Mouse (Mus musculus) midbrain, embryonic 16.5 days (tissue): Measurements from ENCODE around the gene Sh3kbp1. TPM values are rescaled to one million over a fixed set of nuclear protein-coding genes. Genes with fewer than 3 reads are reported as not detected.

Experiments used
- ATAC-seq: fragments of 200-750 bp; cut with Nextera tagmentation; 2 replicates; pipeline ENCODE4 v1.8.0; 2017; ENCODE audit warnings: moderate TSS enrichment
- H3K27ac ChIP-seq: fragments of 300-500 bp; sonication (generic); 2 replicates; pipeline ENCODE4 v1.5.1; 2014; ENCODE audit warnings: mild to moderate bottlenecking, low read length, mixed read lengths
- H3K27me3 ChIP-seq: fragments of 300-500 bp; sonication (generic); 2 replicates; pipeline ENCODE4 v1.6.1; 2014; ENCODE audit warnings: low read depth, low read length, mixed read lengths; ENCODE audit not compliant: control insufficient read depth, insufficient read depth
- H3K36me3 ChIP-seq: fragments of 300-500 bp; sonication (generic); 2 replicates; pipeline ENCODE4 v1.6.1; 2014; ENCODE audit warnings: mild to moderate bottlenecking, low read length, moderate library complexity, mixed read lengths; ENCODE audit not compliant: control insufficient read depth, insufficient read depth
- H3K4me1 ChIP-seq: fragments of 300-500 bp; sonication (generic); 2 replicates; pipeline ENCODE4 v1.6.1; 2014; ENCODE audit warnings: mild to moderate bottlenecking, low read length, mixed read lengths; ENCODE audit not compliant: control insufficient read depth, insufficient read depth
- H3K4me2 ChIP-seq: fragments of 300-500 bp; sonication (generic); 2 replicates; pipeline ENCODE4 v1.6.1; 2014; ENCODE audit warnings: mild to moderate bottlenecking, low read length, mixed read lengths
- H3K4me3 ChIP-seq: fragments of 300-500 bp; sonication (generic); 2 replicates; pipeline ENCODE4 v1.5.1; 2014; ENCODE audit warnings: low read depth, mild to moderate bottlenecking, low read length, moderate library complexity, mixed read lengths
- H3K9ac ChIP-seq: fragments of 300-500 bp; sonication (generic); 2 replicates; pipeline ENCODE4 v1.6.1; 2014; ENCODE audit warnings: low read depth, low read length, mixed read lengths
- H3K9me3 ChIP-seq: fragments of 300-500 bp; sonication (generic); replicated peaks from 2 replicates; pipeline ENCODE4 v1.6.1; 2014; ENCODE audit warnings: mild to moderate bottlenecking, low read length, mixed read lengths; ENCODE audit not compliant: control insufficient read depth, poor library complexity, severe bottlenecking
- WGBS: fragments of 180-500 bp; shearing (Covaris S2); extraction: QIAGEN DNeasy Blood & Tissue Kit; methylation state at CpG from one replicate; pipeline ENCODE4 v1.1.7; 2014; 5-methylcytosine and 5-hydroxymethylcytosine counted together
- polyA plus RNA-seq: library from polyadenylated mRNA; unstranded; fragments of >200 nt; fragmentation: Nextera tagmentation; extraction: Ambion mirVana; gene quantifications from 2 replicates; pipeline ENCODE4 v1.2.1, GENCODE M21; 2015

Sh3kbp1 gene
- polyA plus RNA-seq, 1 experiment from 2014 or later, result 46.3 TPM

DNA sequence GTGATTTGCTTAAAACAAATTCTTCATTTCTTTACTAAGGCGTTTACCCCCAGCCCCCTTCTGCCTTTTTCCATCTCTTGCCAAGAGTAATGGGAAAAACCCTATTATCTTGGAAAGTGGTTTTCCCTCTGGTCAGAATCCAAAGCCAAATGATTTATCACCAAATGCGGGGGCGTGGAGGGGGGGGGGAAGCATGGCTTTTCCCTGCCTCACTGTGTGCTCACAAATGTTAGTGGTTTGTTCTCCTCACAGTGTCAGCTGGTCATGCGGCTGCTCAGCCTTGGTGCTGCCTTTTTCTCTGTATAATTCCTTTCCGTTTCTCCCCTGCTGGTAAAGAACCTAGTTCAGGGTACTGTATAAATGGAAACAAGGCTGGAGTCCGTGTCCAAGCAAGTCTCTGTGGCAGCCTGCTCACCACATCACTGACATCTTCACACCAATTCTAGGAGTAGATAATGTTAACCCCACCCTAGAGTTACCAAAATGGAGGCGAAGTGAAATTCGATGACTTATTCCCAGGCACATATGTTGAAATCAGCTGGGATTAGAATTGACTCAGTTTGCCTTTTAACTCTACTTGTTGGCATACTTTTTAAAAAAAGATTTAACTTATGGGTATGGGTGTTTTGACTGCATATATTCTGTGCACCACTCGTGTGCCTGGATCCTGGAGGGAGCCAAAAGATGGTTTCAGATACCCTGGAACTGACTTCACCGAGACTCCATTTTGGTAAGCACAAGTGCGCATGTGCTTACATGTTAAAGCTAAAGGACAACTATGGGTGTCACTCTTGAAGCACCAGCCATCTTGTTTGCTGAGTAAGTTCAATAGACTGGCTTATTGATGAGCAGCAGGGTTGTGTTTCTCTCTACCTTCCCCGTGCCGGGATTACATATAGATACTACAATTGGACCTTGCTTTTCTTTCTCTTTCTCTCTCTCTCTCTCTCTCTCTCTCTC lies 84.3 kb downstream of the Sh3kbp1 start:
- WGBS, result 84% methylated on average over 13 of the region's 13 CpGs
- no peak overlapping the region for H3K4me3 ChIP-seq

DNA sequence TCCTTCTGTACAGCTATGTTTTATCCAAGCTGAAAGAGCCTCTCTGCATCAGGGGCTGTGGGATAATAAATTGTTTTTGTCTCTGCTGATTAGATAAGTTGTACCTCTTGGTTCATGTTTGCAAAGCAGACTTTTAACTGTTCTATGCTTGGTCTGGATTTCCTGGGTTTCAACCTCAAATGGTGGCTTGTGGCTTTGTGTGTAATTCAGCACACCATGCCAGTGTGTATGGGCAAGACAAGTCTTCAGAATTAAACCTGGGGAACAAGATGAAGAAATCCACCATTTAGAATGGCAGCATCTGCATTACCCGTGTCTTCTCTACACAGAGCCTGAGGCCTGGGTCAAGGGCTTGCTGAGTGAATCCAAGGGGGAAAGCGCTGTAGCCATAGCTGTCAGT lies 86.1 kb downstream of the Sh3kbp1 start:
- H3K4me1 ChIP-seq, result no peaks in the 10 kb centered on the region; the same call in 1 of the 2 replicates
- ATAC-seq, result no peak
- peaks cover 2% of the 10 kb centered on the region; the same call in 1 of the 2 replicates for H3K27me3 ChIP-seq
- no peak overlapping the region for H3K9ac ChIP-seq
- H3K36me3 ChIP-seq, result no peaks in the 10 kb centered on the region
- H3K9me3 ChIP-seq, result no peaks in the 10 kb centered on the region
- WGBS, result 95% methylated on average over 2 of the region's 2 CpGs
- no peak overlapping the region for H3K4me3 ChIP-seq
- H3K4me2 ChIP-seq, result no peak overlapping the region
- H3K27ac ChIP-seq, result no peak overlapping the region

More for the DNA sequence above, 84.3 kb downstream of the Sh3kbp1 start:
- no peak for ATAC-seq
- no peaks in the 10 kb centered on the region; the same call in 1 of the 2 replicates for H3K4me1 ChIP-seq
- H3K9me3 ChIP-seq, result no peaks in the 10 kb centered on the region
- H3K4me2 ChIP-seq, result no peak overlapping the region
- H3K27ac ChIP-seq, result no peak overlapping the region
- H3K9ac ChIP-seq, result no peak overlapping the region
- H3K27me3 ChIP-seq, result peaks cover 2% of the 10 kb centered on the region; the same call in 1 of the 2 replicates
- no peaks in the 10 kb centered on the region for H3K36me3 ChIP-seq

GRCm38 (mm10) chrX:159721390-159721789 lies 94.3 kb downstream of the Sh3kbp1 start:
- H3K27ac ChIP-seq, result no peak overlapping the region
- H3K9me3 ChIP-seq, result no peaks in the 10 kb centered on the region
- no peak overlapping the region for H3K9ac ChIP-seq
- H3K27me3 ChIP-seq, result no peaks in the 10 kb centered on the region
- no peaks in the 10 kb centered on the region for H3K36me3 ChIP-seq
- H3K4me1 ChIP-seq, result no peaks in the 10 kb centered on the region
- no peak for ATAC-seq
- H3K4me3 ChIP-seq, result no peak overlapping the region
- 93% methylated on average over 1 of the region's 1 CpGs for WGBS
- no peak overlapping the region for H3K4me2 ChIP-seq

- no peaks in the 10 kb centered on the region for H3K9me3 ChIP-seq
- H3K27ac ChIP-seq, result no peak overlapping the region
- H3K27me3 ChIP-seq, result no peaks in the 10 kb centered on the region
- no peak overlapping the region for H3K9ac ChIP-seq
- no peaks in the 10 kb centered on the region for H3K4me1 ChIP-seq
- H3K36me3 ChIP-seq, result no peaks in the 10 kb centered on the region
- no peak overlapping the region for H3K4me3 ChIP-seq
- 88% methylated on average over 3 of the region's 3 CpGs for WGBS
- ATAC-seq, result no peak
- H3K4me2 ChIP-seq, result no peak overlapping the region
These were observed 104.3 kb downstream of the Sh3kbp1 start for GRCm38 (mm10) chrX:159731421-159731820.

DNA sequence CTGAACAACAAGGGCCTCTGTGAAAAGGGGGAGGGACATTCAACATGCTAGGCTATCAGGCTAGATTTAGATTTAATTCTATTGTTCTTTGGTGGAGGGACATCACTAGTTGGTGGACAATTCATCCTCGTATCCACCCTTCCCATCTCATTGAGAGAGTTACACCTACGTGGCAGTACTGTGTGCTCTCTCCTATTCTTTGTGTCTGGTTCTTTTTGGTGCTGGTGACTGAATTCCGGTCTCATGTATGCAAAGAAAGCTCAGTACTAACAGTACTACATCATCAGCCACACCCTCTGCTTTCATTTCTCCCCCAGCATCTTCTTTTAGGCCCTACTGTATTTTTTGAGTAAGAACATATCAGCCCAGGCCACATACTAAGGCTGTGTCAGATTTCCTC lies 105.8 kb downstream of the Sh3kbp1 start:
- H3K4me3 ChIP-seq, result no peak overlapping the region
- no peaks in the 10 kb centered on the region for H3K4me1 ChIP-seq
- no peaks in the 10 kb centered on the region for H3K9me3 ChIP-seq
- H3K4me2 ChIP-seq, result no peak overlapping the region
- no peak overlapping the region for H3K27ac ChIP-seq
- H3K36me3 ChIP-seq, result no peaks in the 10 kb centered on the region
- no peak overlapping the region for H3K9ac ChIP-seq
- 85% methylated on average over 3 of the region's 3 CpGs for WGBS
- ATAC-seq, result no peak
- H3K27me3 ChIP-seq, result no peaks in the 10 kb centered on the region

DNA sequence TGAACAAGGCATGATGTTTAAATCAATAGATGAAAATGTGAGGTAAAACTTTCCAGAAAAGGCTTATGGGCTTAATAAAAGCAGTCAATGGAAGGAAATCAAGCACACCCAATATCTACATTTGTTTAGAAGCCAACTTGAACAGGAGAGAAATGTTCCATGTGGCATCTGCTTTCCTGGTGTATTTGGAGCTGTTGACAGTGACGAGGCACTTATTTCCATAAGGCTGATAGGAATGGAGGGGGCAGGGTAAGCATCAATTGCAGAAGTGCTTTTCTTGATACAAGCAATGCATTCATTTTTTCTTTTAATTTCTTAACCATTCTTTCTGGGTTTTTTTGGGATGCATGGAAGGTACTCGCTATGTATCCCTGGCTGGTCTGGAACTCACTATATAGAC lies 106.9 kb downstream of the Sh3kbp1 start:
- no peak for ATAC-seq
- WGBS, result 79% methylated on average over 2 of the region's 2 CpGs
- no peaks in the 10 kb centered on the region for H3K4me1 ChIP-seq
- H3K4me2 ChIP-seq, result no peak overlapping the region
- no peak overlapping the region for H3K4me3 ChIP-seq
- H3K9ac ChIP-seq, result no peak overlapping the region
- H3K27me3 ChIP-seq, result no peaks in the 10 kb centered on the region
- H3K9me3 ChIP-seq, result no peaks in the 10 kb centered on the region
- H3K27ac ChIP-seq, result no peak overlapping the region
- H3K36me3 ChIP-seq, result no peaks in the 10 kb centered on the region

GRCm38 (mm10) chrX:159735513-159736099 lies 108.5 kb downstream of the Sh3kbp1 start:
- Histone ChIP-seq H3K9ac (no peak overlapping the region), H3K27ac (no peak overlapping the region), H3K9me3 (no peaks in the 10 kb centered on the region), H3K4me3 (no peak overlapping the region), H3K36me3 (no peaks in the 10 kb centered on the region), H3K4me1 (no peaks in the 10 kb centered on the region), H3K4me2 (no peak overlapping the region), H3K27me3 (no peaks in the 10 kb centered on the region)
- 53% methylated on average over 6 of the region's 6 CpGs for WGBS
- no peak for ATAC-seq

GRCm38 (mm10) chrX:159737344-159737743 lies 110.3 kb downstream of the Sh3kbp1 start:
- WGBS, result 85% methylated on average over 1 of the region's 1 CpGs
- Histone ChIP-seq H3K4me1 (no peaks in the 10 kb centered on the region), H3K4me3 (no peak overlapping the region), H3K27ac (no peak overlapping the region), H3K36me3 (no peaks in the 10 kb centered on the region), H3K9me3 (no peaks in the 10 kb centered on the region), H3K4me2 (no peak overlapping the region), H3K27me3 (no peaks in the 10 kb centered on the region), H3K9ac (no peak overlapping the region)
- no peak for ATAC-seq

DNA sequence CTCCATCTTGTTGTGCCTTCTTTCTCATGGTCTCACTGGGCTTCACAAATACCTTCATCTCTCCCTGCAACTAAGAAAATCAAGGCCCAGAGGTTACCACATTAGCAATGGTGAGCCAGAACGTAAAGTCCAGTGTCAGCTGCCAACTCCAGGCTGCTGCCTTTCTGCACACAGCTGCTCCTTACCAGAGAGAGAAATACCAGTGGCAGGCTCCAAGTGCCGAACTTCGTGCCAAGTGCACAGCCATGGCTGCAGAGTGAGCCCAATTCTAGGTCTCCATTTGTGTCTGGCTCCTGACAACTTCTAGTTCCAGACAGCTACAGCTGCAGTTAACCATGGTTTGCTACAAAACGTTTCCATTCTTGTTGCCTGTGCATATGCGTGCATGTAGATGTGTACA lies 117.0 kb downstream of the Sh3kbp1 start:
- Histone ChIP-seq H3K9ac (no peak overlapping the region), H3K27ac (no peak overlapping the region), H3K4me1 (no peaks in the 10 kb centered on the region), H3K4me3 (no peak overlapping the region), H3K4me2 (no peak overlapping the region), H3K27me3 (no peaks in the 10 kb centered on the region), H3K9me3 (no peaks in the 10 kb centered on the region), H3K36me3 (no peaks in the 10 kb centered on the region)
- ATAC-seq, result peak; percentile 42; the same call in 1 of the 2 replicates
- 58% methylated on average over 5 of the region's 5 CpGs for WGBS
